Mouse (Mus musculus): ENCODE measurements around the gene Fads3. TPM values are rescaled to one million over a fixed set of nuclear protein-coding genes. Genes with fewer than 3 reads are reported as not detected.

Fads3 gene
- polyA plus RNA-seq, 1 experiment from 2014 or later: 2.4 TPM

Other genes with a start within 250 kb of the Fads3 start
- not detected in 3 replicates for gene Scgb2a2, start 194.0 kb upstream of the Fads3 start, polyA plus RNA-seq (2018)
- gene Incenp, start 142.0 kb upstream of the Fads3 start, polyA plus RNA-seq (2018): 37.8 to 67.1 TPM (median 51.1 TPM) in 3 replicates
- gene Fth1, start 61.0 kb upstream of the Fads3 start, polyA plus RNA-seq (2018): 25,011 to 42,260 TPM (median 38,400 TPM) in 3 replicates
- 0.11 to 1.8 TPM (median 0.22 TPM) in 3 replicates for gene Best1, start 39.9 kb upstream of the Fads3 start, polyA plus RNA-seq (2018)
- gene Rab3il1, start 39.9 kb upstream of the Fads3 start, polyA plus RNA-seq (2018): 97.7 to 161 TPM (median 125 TPM) in 3 replicates
- 3.4 to 12.4 TPM (median 9.7 TPM) in 3 replicates for gene Fads2, start 60.2 kb downstream of the Fads3 start, polyA plus RNA-seq (2018)
- 63.4 to 93.5 TPM (median 74.9 TPM) in 3 replicates for gene Fads1, start 141.3 kb downstream of the Fads3 start, polyA plus RNA-seq (2018)
- gene Tmem258, start 162.4 kb downstream of the Fads3 start, polyA plus RNA-seq (2018): 135 to 169 TPM (median 137 TPM) in 3 replicates
- 13.8 to 52.7 TPM (median 20.3 TPM) in 3 replicates for gene Fen1, start 162.6 kb downstream of the Fads3 start, polyA plus RNA-seq (2018)
- 0.08 to 0.37 TPM (median 0.17 TPM) in 3 replicates for gene Myrf, start 199.2 kb downstream of the Fads3 start, polyA plus RNA-seq (2018)

Measured in macrophage (primary cell).